20 mouse cellular contexts compared by ENCODE assay signal in the genomic region with DNA sequence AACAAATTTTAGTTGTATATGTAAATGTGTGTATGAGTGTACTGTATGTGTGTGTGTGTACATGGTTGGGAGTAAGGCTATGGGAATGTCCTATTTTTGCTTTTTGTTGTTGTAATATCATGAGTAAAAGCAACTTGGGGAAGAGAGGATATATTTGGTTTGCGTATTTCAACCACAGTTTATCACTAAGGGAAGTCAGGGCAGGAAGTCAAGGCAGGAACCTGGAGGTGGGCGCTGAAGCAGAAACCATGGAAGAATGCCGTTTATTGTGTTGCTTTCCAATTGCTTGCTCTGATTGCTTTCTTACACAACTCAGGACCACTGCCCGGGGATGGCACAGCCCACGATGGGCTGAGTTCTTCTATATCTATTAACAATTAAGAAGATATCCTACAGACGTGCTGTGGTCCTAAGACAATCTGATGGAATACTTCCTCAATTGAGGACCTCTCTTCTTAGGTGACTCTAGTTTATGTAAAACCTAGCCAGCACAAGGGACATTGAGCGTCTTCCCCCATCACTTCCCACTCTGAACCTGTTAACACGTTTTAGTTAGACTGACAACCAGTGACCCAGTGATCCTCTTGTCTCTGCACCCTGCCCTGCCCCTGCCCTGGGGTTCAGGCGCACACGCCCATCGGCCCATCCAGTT. TPM values are rescaled to one million over a fixed set of nuclear protein-coding genes. Genes with fewer than 3 reads are reported as not detected.
DNase-seq lines count a peak whose midpoint lies in the region; ATAC-seq lines count a peak whose summit lies in the region.
"Had no signal": no experiment of that assay in that cellular context is flagged by ENCODE, and none has a peak within 500 bp of the region (broad histone marks: within the 10 kb centered on the region; RNA-seq: fewer than 3 reads in every experiment).

No protein-coding gene starts in this region.

- H3K4me2 ChIP-seq in liver, embryonic 13.5 days: no peak overlapping the region
- H3K4me2 ChIP-seq in neural tube, embryonic 15.5 days: no peak overlapping the region
- H3K4me2 ChIP-seq in midbrain, embryonic 11.5 days: no peak overlapping the region
- H3K4me2 ChIP-seq in midbrain, embryonic 13.5 days (replicated peaks): no peak overlapping the region
- H3K4me2 ChIP-seq: embryonic facial prominence, embryonic 12.5 days; heart, embryonic 13.5 days; hindbrain, embryonic 14.5 days had no signal

- H3K27ac ChIP-seq in liver, embryonic 13.5 days: no peak overlapping the region
- H3K27ac ChIP-seq in neural tube, embryonic 15.5 days (replicated peaks): no peak overlapping the region
- H3K27ac ChIP-seq in midbrain, embryonic 11.5 days (ENCODE audit: low read depth, low read length): no peak overlapping the region
- no peak overlapping the region for H3K27ac ChIP-seq in midbrain, embryonic 13.5 days
- H3K27ac ChIP-seq: embryonic facial prominence, embryonic 12.5 days; heart, embryonic 13.5 days; hindbrain, embryonic 14.5 days had no signal

- ATAC-seq in liver, embryonic 13.5 days (ENCODE audit: low read depth): 0 out of 2 replicates have a peak, but pooled peaks have one; percentile 34
- no peak for ATAC-seq in neural tube, embryonic 15.5 days (ENCODE audit: low FRiP score)
- ATAC-seq in hematopoietic stem cell, adult 5-6 weeks (replicated peaks in 1 of 2; ENCODE audit: insufficient read depth in 1 of 2, low FRiP score in 2 of 2, low TSS enrichment in 1 of 2, low read depth in 1 of 2, poor library complexity in 2 of 2, severe bottlenecking in 2 of 2): peak; percentile 48 to 56; a peak in 2 of 4 replicates
- 0 out of 2 replicates have a peak, but pooled peaks have one; percentile 15 for ATAC-seq in monocyte, adult 5-6 weeks (replicated peaks; ENCODE audit: insufficient number of reproducible peaks, low FRiP score, low TSS enrichment, poor library complexity, severe bottlenecking)
- no peak for ATAC-seq in midbrain, embryonic 11.5 days (ENCODE audit: low FRiP score)
- ATAC-seq in midbrain, embryonic 13.5 days: no peak
- ATAC-seq: forebrain, postnatal 0 days; Patski had no signal

- H3K27me3 ChIP-seq in liver, embryonic 13.5 days: no peaks in the 10 kb centered on the region
- no peaks in the 10 kb centered on the region for H3K27me3 ChIP-seq in neural tube, embryonic 15.5 days (replicated peaks)
- no peaks in the 10 kb centered on the region for H3K27me3 ChIP-seq in midbrain, embryonic 11.5 days (ENCODE audit: control insufficient read depth, insufficient read depth, low read length)
- no peaks in the 10 kb centered on the region for H3K27me3 ChIP-seq in midbrain, embryonic 13.5 days
- H3K27me3 ChIP-seq: CH12.LX; embryonic facial prominence, embryonic 12.5 days; heart, embryonic 13.5 days; Patski had no signal

- no peaks in the 10 kb centered on the region for H3K9me3 ChIP-seq in liver, embryonic 13.5 days (replicated peaks)
- H3K9me3 ChIP-seq in neural tube, embryonic 15.5 days (replicated peaks): no peaks in the 10 kb centered on the region
- no peaks in the 10 kb centered on the region for H3K9me3 ChIP-seq in midbrain, embryonic 11.5 days (ENCODE audit: control insufficient read depth, low read length)
- H3K9me3 ChIP-seq in midbrain, embryonic 13.5 days: no peaks in the 10 kb centered on the region
- H3K9me3 ChIP-seq: embryonic facial prominence, embryonic 12.5 days; heart, embryonic 13.5 days had no signal

- no peak overlapping the region for H3K4me3 ChIP-seq in liver, embryonic 13.5 days (replicated peaks)
- H3K4me3 ChIP-seq in neural tube, embryonic 15.5 days (replicated peaks): no peak overlapping the region
- no peak overlapping the region for H3K4me3 ChIP-seq in midbrain, embryonic 11.5 days (ENCODE audit: low read depth, low read length)
- no peak overlapping the region for H3K4me3 ChIP-seq in midbrain, embryonic 13.5 days (replicated peaks)
- H3K4me3 ChIP-seq: embryonic facial prominence, embryonic 12.5 days; heart, embryonic 13.5 days had no signal

- no peak for DNase-seq in liver, embryonic 13.5 days
- DNase-seq in liver: no peak
- DNase-seq in neural tube, embryonic 10.5 days (ENCODE audit: extremely low spot score, low spot score): peak; percentile 4
- no peak for DNase-seq in midbrain, embryonic 11.5 days (ENCODE audit: low spot score, missing footprints)
- DNase-seq: adrenal gland, adult 2 months; adrenal gland, postnatal 25 days; cerebellum, adult 2 months; cerebellum, postnatal 14 days; forebrain, postnatal 0 days; gastrocnemius, postnatal 14 days; heart, postnatal 36 days had no signal

- H3K36me3 ChIP-seq in liver, embryonic 13.5 days: no peaks in the 10 kb centered on the region
- H3K36me3 ChIP-seq in neural tube, embryonic 15.5 days: no peaks in the 10 kb centered on the region
- no peaks in the 10 kb centered on the region for H3K36me3 ChIP-seq in midbrain, embryonic 11.5 days (ENCODE audit: control insufficient read depth, insufficient read depth, low read length)
- no peaks in the 10 kb centered on the region for H3K36me3 ChIP-seq in midbrain, embryonic 13.5 days
- H3K36me3 ChIP-seq: embryonic facial prominence, embryonic 12.5 days; heart, embryonic 13.5 days had no signal

- no peak overlapping the region for H3K9ac ChIP-seq in liver, embryonic 13.5 days
- H3K9ac ChIP-seq in neural tube, embryonic 15.5 days (replicated peaks): no peak overlapping the region
- no peak overlapping the region for H3K9ac ChIP-seq in midbrain, embryonic 11.5 days (ENCODE audit: low read length)
- H3K9ac ChIP-seq in midbrain, embryonic 13.5 days (replicated peaks): no peak overlapping the region
- H3K9ac ChIP-seq: embryonic facial prominence, embryonic 12.5 days; forebrain, postnatal 0 days; heart, embryonic 13.5 days; hindbrain, embryonic 14.5 days had no signal

- H3K4me1 ChIP-seq in liver, embryonic 13.5 days (replicated peaks): no peaks in the 10 kb centered on the region
- H3K4me1 ChIP-seq in neural tube, embryonic 15.5 days: peaks cover 4% of the 10 kb centered on the region; the same call in 1 of the 2 replicates
- no peaks in the 10 kb centered on the region for H3K4me1 ChIP-seq in midbrain, embryonic 11.5 days (ENCODE audit: control insufficient read depth, insufficient read depth, low read length)
- H3K4me1 ChIP-seq in midbrain, embryonic 13.5 days (replicated peaks): no peaks in the 10 kb centered on the region
- H3K4me1 ChIP-seq: embryonic facial prominence, embryonic 12.5 days had no signal

- WGBS in liver, embryonic 13.5 days (ENCODE audit: insufficient replicate concordance): 37% methylated on average over 11 of the region's 11 CpGs
- 76% methylated on average over 11 of the region's 11 CpGs for WGBS in neural tube, embryonic 15.5 days
- WGBS in midbrain, embryonic 11.5 days: 80% methylated on average over 11 of the region's 11 CpGs
- WGBS in midbrain, embryonic 13.5 days: 79% methylated on average over 11 of the region's 11 CpGs

RNA-seq across cellular contexts. Expression of gene Fam129a, which starts 13.7 kb away (rescaled TPM):
- 2.5 and 3.0 TPM in 2 replicates for polyA plus RNA-seq in liver, embryonic 13.5 days (2015; fragmentation: Nextera tagmentation; extraction: Ambion mirVana)
- polyA plus RNA-seq in neural tube, embryonic 15.5 days (2015; fragmentation: Nextera tagmentation; extraction: Ambion mirVana): 3.6 and 5.4 TPM in 2 replicates
- total RNA-seq in hematopoietic stem cell, adult 5-6 weeks (2017): 17.7 and 39.0 TPM in 2 replicates
- total RNA-seq in monocyte, adult 5-6 weeks (2017): 94.5 to 113 TPM (median 95.7 TPM) in 3 replicates
- polyA plus RNA-seq in midbrain, embryonic 11.5 days (2014; fragmentation: Nextera tagmentation; extraction: Ambion mirVana): 0.51 and 0.55 TPM in 2 replicates
- polyA plus RNA-seq in midbrain, embryonic 13.5 days (2015; fragmentation: Nextera tagmentation; extraction: Ambion mirVana): 0.68 and 0.78 TPM in 2 replicates

Comparison
In these comparisons a context has a peak if more than half of its experiments do, and no peak if none do; other contexts are left out.
1. ATAC-seq: peak in liver, embryonic 13.5 days (single experiment), hematopoietic stem cell, adult 5-6 weeks (2 of 2) and monocyte, adult 5-6 weeks (single experiment); none in neural tube, embryonic 15.5 days (single experiment), midbrain, embryonic 11.5 days (single experiment) and midbrain, embryonic 13.5 days (single experiment).